Mouse (Mus musculus) CH12.LX (cell line): ENCODE measurements around the gene Fcrls.

ENCODE experiments used
- CTCF ChIP-seq, 2 experiments: IDR thresholded peaks in 1 of 2; conservative IDR thresholded peaks in 1 of 2; 2 replicates each; pipeline ENCODE4 v1.5.1; 2011 to 2012; ENCODE audit warnings: low read depth in 2 of 2, low read length in 2 of 2, improper control_type of control experiment in 1 of 2, inconsistent platforms in 1 of 2, mild to moderate bottlenecking in 1 of 2, moderate library complexity in 1 of 2
- MYC ChIP-seq: IDR thresholded peaks from 2 replicates; pipeline ENCODE4 v1.6.1; 2011; ENCODE audit warnings: low read depth, mild to moderate bottlenecking, improper control_type of control experiment, low read length
- POLR2A ChIP-seq: IDR thresholded peaks from 2 replicates; pipeline ENCODE4 v1.6.1; 2011; ENCODE audit warnings: low read depth, mild to moderate bottlenecking, improper control_type of control experiment, low read length

DNA sequence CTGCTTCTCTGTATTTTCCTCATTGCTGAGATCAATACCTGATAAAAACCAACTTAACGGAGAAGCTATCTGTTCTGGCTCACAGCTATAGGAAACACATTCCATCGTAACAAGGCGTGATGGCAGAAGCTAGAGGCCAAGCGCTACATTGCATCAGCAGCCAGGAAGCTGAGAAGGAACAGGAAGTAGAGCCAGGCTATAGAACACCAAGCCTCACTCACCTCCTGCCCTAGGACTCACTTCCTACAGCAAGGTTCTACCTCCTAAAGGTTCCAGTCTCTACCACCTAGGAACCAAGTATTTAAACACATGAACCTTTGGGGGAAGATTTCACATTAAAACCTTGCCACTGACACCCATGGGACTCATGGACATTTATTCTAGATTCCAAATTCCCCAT is 39.9 kb downstream of the Fcrls start:
- no peak for TF ChIP-seq MYC
- no peak for TF ChIP-seq CTCF (conservative IDR thresholded peaks at IDR 0.05 in 1 of 2, IDR thresholded peaks at IDR 0.05 in 1 of 2; ENCODE audit: low read depth in 2 of 2, low read length in 2 of 2)
- TF ChIP-seq POLR2A: no peak
